Mouse (Mus musculus) intestine, embryonic 14.5 days (tissue): ENCODE data around the gene Mrps9. TPM values are rescaled to one million over a fixed set of nuclear protein-coding genes. Genes with fewer than 3 reads are reported as not detected.
"Not testable (repeated sequence)": the region's sequence is repeated elsewhere in the genome, so short reads cannot be mapped to it uniquely, and the experiment has no call there.

Experiments used
- ATAC-seq: fragments of 200-750 bp; cut with Nextera tagmentation; replicated peaks from 2 replicates; pipeline ENCODE4 v1.8.0; 2017; ENCODE audit warnings: low read depth, moderate number of reproducible peaks, moderate TSS enrichment, moderate library complexity; ENCODE audit not compliant: low FRiP score, low TSS enrichment
- DNase-seq: peaks from one replicate; pipeline ENCODE4 v3.0.0-alpha.2; 2018; ENCODE audit warnings: low spot score
- H3K27ac ChIP-seq: fragments of 300-500 bp; sonication (generic); 2 replicates; pipeline ENCODE4 v1.5.1; 2014; ENCODE audit warnings: low read depth, mild to moderate bottlenecking, control low read depth
- H3K27me3 ChIP-seq: fragments of 300-500 bp; sonication (generic); replicated peaks from 2 replicates; pipeline ENCODE4 v1.6.1; 2014; ENCODE audit warnings: low read length, control low read depth; ENCODE audit not compliant: control insufficient read depth, insufficient read depth
- H3K36me3 ChIP-seq: fragments of 300-500 bp; sonication (generic); 2 replicates; pipeline ENCODE4 v1.6.1; 2014; ENCODE audit warnings: low read length, control low read depth; ENCODE audit not compliant: control insufficient read depth, insufficient read depth
- H3K4me1 ChIP-seq: fragments of 300-500 bp; sonication (generic); replicated peaks from 2 replicates; pipeline ENCODE4 v1.6.1; 2014; ENCODE audit warnings: low read length, control low read depth, mixed read lengths; ENCODE audit not compliant: control insufficient read depth, insufficient read depth
- H3K4me2 ChIP-seq: fragments of 300-500 bp; sonication (generic); 2 replicates; pipeline ENCODE4 v1.6.1; 2014; ENCODE audit warnings: low read length
- H3K4me3 ChIP-seq: fragments of 300-500 bp; sonication (generic); 2 replicates; pipeline ENCODE4 v1.5.1; 2014; ENCODE audit warnings: low read depth, low read length, control low read depth, mixed read lengths
- H3K9ac ChIP-seq: fragments of 300-500 bp; sonication (generic); 2 replicates; pipeline ENCODE4 v1.6.1; 2014; ENCODE audit warnings: mild to moderate bottlenecking, low read length
- H3K9me3 ChIP-seq: fragments of 300-500 bp; sonication (generic); 2 replicates; pipeline ENCODE4 v1.6.1; 2016; ENCODE audit warnings: low read length, control low read depth; ENCODE audit not compliant: control insufficient read depth
- WGBS: fragments of 180-500 bp; shearing (Covaris S2); extraction: QIAGEN DNeasy Blood & Tissue Kit; methylation state at CpG from one replicate; pipeline ENCODE4 v1.1.7; 2014; 5-methylcytosine and 5-hydroxymethylcytosine counted together
- polyA plus RNA-seq: library from polyadenylated mRNA; unstranded; fragments of >200 nt; fragmentation: Nextera tagmentation; extraction: Ambion mirVana; gene quantifications from 2 replicates; pipeline ENCODE4 v1.2.1, GENCODE M21; 2014

Mrps9 gene
- polyA plus RNA-seq, 1 experiment from 2014 or later, result 57.9 TPM

- Histone ChIP-seq H3K27ac (no peak overlapping the region), H3K27me3 (no peaks in the 10 kb centered on the region), H3K4me3 (no peak overlapping the region), H3K36me3 (peaks cover 22% of the 10 kb centered on the region), H3K9me3 (no peaks in the 10 kb centered on the region), H3K4me2 (no peak overlapping the region), H3K9ac (no peak overlapping the region), H3K4me1 (no peaks in the 10 kb centered on the region)
- 99% methylated on average over 3 of the region's 3 CpGs for WGBS
- no peak for DNase-seq
- ATAC-seq, result no peak
Observed at GRCm38 (mm10) chr1:42867188-42867587, 16.2 kb downstream of the Mrps9 start.

DNA sequence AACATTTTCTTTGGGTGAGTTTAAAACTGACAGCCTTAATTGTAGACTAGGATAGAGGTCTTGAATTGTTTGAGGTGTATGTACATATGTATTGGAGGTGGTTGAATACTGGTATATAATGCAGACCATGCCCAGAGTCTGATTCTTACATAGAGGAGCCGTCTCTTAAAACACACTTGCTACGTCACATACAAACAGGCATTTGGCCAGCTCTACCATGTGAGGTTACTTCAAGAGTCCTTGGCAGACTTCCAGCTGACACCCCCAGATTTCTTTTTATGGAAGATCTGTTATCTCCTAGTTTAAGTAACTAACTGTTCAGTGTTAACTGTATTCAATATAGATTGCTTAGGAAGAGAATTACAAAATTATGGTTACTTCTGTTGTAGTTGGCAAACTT lies 23.1 kb downstream of the Mrps9 start:
- Histone ChIP-seq H3K9ac (no peak overlapping the region), H3K4me3 (no peak overlapping the region), H3K4me1 (no peaks in the 10 kb centered on the region), H3K27ac (no peak overlapping the region), H3K36me3 (no peaks in the 10 kb centered on the region; the same call in 1 of the 2 replicates), H3K27me3 (no peaks in the 10 kb centered on the region), H3K4me2 (no peak overlapping the region), H3K9me3 (no peaks in the 10 kb centered on the region)
- 69% methylated on average over 2 of the region's 2 CpGs for WGBS
- ATAC-seq, result no peak
- DNase-seq, result no peak

- Histone ChIP-seq H3K4me3 (no peak overlapping the region), H3K27ac (no peak overlapping the region), H3K36me3 (peaks cover 3% of the 10 kb centered on the region), H3K27me3 (no peaks in the 10 kb centered on the region), H3K9me3 (no peaks in the 10 kb centered on the region), H3K4me2 (no peak overlapping the region), H3K9ac (no peak overlapping the region), H3K4me1 (no peaks in the 10 kb centered on the region)
- WGBS, result 83% methylated on average over 5 of the region's 5 CpGs
- no peak for DNase-seq
- no peak for ATAC-seq
Observed at GRCm38 (mm10) chr1:42875271-42875670, 24.2 kb downstream of the Mrps9 start.

- 83% methylated on average over 4 of the region's 4 CpGs for WGBS
- Histone ChIP-seq H3K4me2 (no peak overlapping the region), H3K27ac (no peak overlapping the region), H3K4me3 (no peak overlapping the region), H3K27me3 (no peaks in the 10 kb centered on the region), H3K36me3 (peaks cover 7% of the 10 kb centered on the region), H3K4me1 (no peaks in the 10 kb centered on the region), H3K9ac (no peak overlapping the region), H3K9me3 (no peaks in the 10 kb centered on the region)
- no peak for ATAC-seq
- DNase-seq, result no peak
Observed at GRCm38 (mm10) chr1:42876463-42877093, 25.5 kb downstream of the Mrps9 start.

DNA sequence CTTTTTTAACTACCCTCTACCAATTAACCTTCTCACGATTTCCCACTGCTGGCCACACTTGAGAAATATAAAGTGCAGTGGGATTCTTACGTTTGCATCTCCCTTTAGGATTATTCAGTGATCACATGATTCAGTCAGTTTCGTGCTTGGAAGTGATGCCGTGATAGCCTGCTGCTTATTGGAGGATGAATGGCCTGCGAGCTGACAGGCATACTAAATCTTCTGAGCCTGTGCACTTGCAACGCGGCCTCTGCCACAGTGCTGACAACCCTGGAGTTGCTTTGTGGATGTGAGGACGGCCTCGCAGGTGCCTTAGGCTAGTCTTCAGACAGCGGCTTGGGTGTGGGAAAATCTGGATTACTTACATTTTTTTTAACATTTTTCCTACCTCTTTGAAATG lies 26.2 kb downstream of the Mrps9 start:
- no peak for DNase-seq
- H3K4me3 ChIP-seq, result no peak overlapping the region
- no peaks in the 10 kb centered on the region for H3K27me3 ChIP-seq
- no peak for ATAC-seq
- peaks cover 7% of the 10 kb centered on the region for H3K36me3 ChIP-seq
- no peak overlapping the region for H3K4me2 ChIP-seq
- 80% methylated on average over 10 of the region's 10 CpGs for WGBS
- H3K4me1 ChIP-seq, result no peaks in the 10 kb centered on the region
- H3K9me3 ChIP-seq, result no peaks in the 10 kb centered on the region
- no peak overlapping the region for H3K9ac ChIP-seq
- H3K27ac ChIP-seq, result no peak overlapping the region

DNA sequence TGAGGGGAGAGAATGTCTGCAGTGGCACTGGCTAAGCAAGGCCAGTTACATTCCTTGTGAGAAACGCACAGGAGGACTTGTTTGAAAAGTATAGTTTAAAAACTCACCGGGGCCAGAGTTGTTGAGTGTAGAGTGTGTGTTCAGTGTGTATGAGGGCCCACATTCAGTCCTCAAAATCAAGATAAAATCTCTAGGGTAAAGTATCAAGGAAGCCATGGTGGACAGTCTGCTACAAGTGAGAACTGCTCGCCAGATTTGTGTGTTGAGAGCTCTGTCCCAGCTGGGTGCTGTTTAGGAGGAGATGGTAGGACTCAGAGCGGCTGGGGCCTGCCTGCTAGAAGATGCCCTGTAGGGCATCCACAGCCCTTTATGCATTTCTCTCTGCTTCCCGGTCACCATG lies 27.8 kb downstream of the Mrps9 start:
- ATAC-seq (no peak), DNase-seq (no peak)
- Histone ChIP-seq H3K4me2 (no peak overlapping the region), H3K9ac (no peak overlapping the region), H3K36me3 (peaks cover 7% of the 10 kb centered on the region), H3K9me3 (no peaks in the 10 kb centered on the region), H3K4me1 (no peaks in the 10 kb centered on the region), H3K4me3 (no peak overlapping the region), H3K27ac (no peak overlapping the region), H3K27me3 (no peaks in the 10 kb centered on the region)
- 92% methylated on average over 5 of the region's 5 CpGs for WGBS

GRCm38 (mm10) chr1:42882258-42882657 lies 31.2 kb downstream of the Mrps9 start:
- H3K4me2 ChIP-seq, result no peak overlapping the region
- H3K27me3 ChIP-seq, result no peaks in the 10 kb centered on the region
- H3K27ac ChIP-seq, result no peak overlapping the region
- no peak for ATAC-seq
- H3K4me1 ChIP-seq, result no peaks in the 10 kb centered on the region
- H3K9me3 ChIP-seq, result no peaks in the 10 kb centered on the region
- no peak for DNase-seq
- H3K9ac ChIP-seq, result no peak overlapping the region
- 93% methylated on average over 2 of the region's 2 CpGs for WGBS
- H3K4me3 ChIP-seq, result no peak overlapping the region
- peaks cover 12% of the 10 kb centered on the region for H3K36me3 ChIP-seq

GRCm38 (mm10) chr1:42883418-42883817 lies 32.4 kb downstream of the Mrps9 start:
- 100% methylated on average over 1 of the region's 2 CpGs for WGBS
- not testable (repeated sequence) for ATAC-seq, H3K4me2 ChIP-seq, H3K27me3 ChIP-seq, H3K9me3 ChIP-seq, H3K4me3 ChIP-seq, H3K27ac ChIP-seq, H3K4me1 ChIP-seq, H3K9ac ChIP-seq
- DNase-seq, result peak; percentile 12
- peaks cover 20% of the 10 kb centered on the region for H3K36me3 ChIP-seq

DNA sequence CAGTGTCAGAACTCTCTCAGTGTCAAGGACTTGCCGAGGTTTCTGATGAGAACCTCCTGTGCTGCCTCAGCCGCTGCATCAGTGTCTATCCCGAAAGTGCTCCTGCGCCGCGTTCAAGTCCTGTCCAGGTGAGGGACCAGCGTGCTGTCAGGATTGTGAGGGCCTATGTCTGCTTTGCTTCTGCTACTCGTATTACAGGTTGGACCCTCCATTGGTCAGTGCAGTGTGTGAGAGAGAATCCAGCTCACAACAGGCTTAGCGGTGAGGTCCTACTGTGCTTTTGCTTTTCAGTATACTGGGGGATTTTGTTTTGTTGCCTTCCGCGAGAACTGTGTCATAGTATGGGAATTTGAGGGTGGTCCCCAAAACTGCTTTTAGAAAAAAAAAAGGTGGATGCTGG lies 36.8 kb downstream of the Mrps9 start:
- H3K4me2 ChIP-seq, result no peak overlapping the region
- no peak overlapping the region for H3K4me3 ChIP-seq
- peak; percentile 42 for DNase-seq
- H3K9ac ChIP-seq, result no peak overlapping the region
- no peaks in the 10 kb centered on the region for H3K9me3 ChIP-seq
- peaks cover 14% of the 10 kb centered on the region; the same call in 1 of the 2 replicates for H3K36me3 ChIP-seq
- ATAC-seq, result no peak
- H3K27me3 ChIP-seq, result no peaks in the 10 kb centered on the region
- 90% methylated on average over 11 of the region's 11 CpGs for WGBS
- peaks cover 4% of the 10 kb centered on the region; the same call in 1 of the 2 replicates for H3K4me1 ChIP-seq
- no peak overlapping the region for H3K27ac ChIP-seq
